Mouse (Mus musculus): ENCODE data around the gene Bax. TPM values are rescaled to one million over a fixed set of nuclear protein-coding genes. Genes with fewer than 3 reads are reported as not detected.
"Not testable (repeated sequence)": the region's sequence is repeated elsewhere in the genome, so short reads cannot be mapped to it uniquely, and the experiment has no call there.

Bax gene
- total RNA-seq (2021): 10 to 100 TPM; 23.4 to 24.1 TPM
- long read RNA-seq, experiment 1, transcript Bax-201 (6 exons, 867 nt): major isoform, 10 of 25 reads
- long read RNA-seq, experiment 1, transcript Bax-203 (5 exons, 1,100 nt): minor isoform, 7 of 25 reads
- long read RNA-seq, experiment 1, partial matches to known transcripts: 4 of 25 reads
- long read RNA-seq, experiment 1, other reads (novel, unspliced or antisense): 2 of 25 reads
- long read RNA-seq, experiment 2, transcript Bax-201 (6 exons, 867 nt): major isoform, 9 of 14 reads
- long read RNA-seq, experiment 2, partial matches to known transcripts: 0 of 14 reads
- long read RNA-seq, experiment 2, other reads (novel, unspliced or antisense): 4 of 14 reads

DNA sequence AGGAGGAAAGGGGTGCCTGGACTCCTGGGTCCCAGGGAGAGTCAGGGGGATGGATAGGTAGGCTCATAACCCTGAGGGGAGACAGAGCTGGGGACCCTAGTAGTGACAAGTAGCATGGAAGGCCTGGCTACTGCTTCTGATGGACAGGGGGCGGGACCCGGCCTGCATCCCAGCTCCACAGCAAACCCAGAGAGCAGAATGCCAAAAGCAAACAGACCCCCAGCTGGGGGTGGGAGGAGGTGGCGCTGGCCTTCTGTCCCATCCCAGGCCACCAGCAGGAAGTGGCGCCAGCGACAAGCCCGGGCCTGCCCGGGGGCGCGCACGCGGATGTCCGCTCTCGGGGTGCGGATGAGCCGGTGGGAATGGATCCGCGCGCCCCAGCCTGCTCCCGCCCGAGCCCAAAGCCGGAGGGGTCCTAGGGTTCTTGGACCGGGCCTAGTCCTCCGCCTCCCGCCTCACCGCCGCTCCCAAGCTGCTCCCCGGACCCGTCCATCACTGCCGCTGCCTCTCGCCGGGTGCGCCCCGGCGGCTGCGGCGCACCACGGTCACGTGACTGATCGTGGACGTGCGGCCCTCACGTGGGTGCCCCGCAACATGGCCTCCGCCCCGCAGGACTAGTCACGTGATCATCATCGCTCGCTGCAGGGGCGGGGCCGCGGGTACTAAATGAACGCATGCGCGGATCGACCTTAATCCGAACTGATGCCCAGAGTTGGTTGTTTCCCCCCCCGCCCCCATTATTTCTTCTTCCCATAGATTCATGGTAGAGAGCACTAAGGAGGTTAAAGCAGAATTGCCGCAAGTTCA, at the start of gene Bax:
Gene Bax, minus strand, starts transcription at position 616 of the 807 bp plus-strand sequence.
- peak; percentile 97 to 98 for DNase-seq

- no peak for DNase-seq
These were observed 48.7 kb upstream of the Bax start for GRCm38 (mm10) chr7:45515436-45515835.

- DNase-seq: no peak
These were observed 47.7 kb upstream of the Bax start for GRCm38 (mm10) chr7:45514411-45514810.

DNA sequence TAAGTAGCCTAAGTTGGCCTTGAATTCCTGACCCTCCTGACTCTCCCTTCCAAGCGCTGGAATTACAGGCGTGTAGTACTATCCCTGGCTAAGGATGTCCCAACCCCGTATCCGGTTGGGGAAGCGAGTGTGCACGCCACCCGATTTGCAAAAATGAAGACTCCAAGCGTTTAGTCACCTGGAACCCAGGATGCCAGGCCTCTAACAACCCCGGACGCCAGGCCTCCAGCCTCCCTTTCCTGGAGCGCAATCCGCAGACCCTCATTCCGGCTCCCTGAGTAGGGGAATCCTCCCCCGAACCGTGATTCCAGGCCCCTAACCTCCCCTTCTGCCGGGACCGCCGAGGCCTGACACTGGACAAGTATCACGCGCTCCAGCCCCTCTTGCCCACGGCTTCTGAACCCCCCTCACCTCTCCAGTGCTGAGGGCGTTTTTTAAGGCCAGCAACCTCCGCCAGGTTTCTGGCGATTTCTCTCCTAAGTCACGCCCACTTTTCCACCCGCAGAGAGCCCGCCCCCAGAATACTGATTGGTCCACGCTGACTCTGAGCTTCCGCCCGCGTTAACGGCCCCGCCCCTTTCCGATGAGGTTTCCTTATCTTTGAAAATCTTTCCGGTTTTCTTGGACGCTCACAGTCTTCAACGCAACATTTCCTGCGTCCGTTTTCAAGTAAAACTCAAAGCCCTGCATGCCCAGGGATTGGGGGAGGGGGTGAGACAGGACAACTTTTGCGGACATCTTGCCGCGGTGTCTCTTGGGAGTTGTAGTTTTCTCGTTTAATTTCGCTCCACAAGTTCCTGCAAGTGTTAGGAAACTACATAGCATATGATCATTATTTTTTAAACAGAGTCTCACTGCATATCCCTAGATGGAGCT, 43.5 kb upstream of the Bax start, which contains the start of gene Nucb1:
Gene Nucb1, minus strand, starts transcription at position 495 of the 876 bp plus-strand sequence.
- DNase-seq: peak; percentile 96 to 98

GRCm38 (mm10) chr7:45509181-45509882, 42.6 kb upstream of the Bax start:
- DNase-seq: no peak

GRCm38 (mm10) chr7:45508561-45508960, 41.9 kb upstream of the Bax start:
- no peak for DNase-seq

- no peak for DNase-seq
These were observed 40.9 kb upstream of the Bax start for GRCm38 (mm10) chr7:45507583-45507982.

DNA sequence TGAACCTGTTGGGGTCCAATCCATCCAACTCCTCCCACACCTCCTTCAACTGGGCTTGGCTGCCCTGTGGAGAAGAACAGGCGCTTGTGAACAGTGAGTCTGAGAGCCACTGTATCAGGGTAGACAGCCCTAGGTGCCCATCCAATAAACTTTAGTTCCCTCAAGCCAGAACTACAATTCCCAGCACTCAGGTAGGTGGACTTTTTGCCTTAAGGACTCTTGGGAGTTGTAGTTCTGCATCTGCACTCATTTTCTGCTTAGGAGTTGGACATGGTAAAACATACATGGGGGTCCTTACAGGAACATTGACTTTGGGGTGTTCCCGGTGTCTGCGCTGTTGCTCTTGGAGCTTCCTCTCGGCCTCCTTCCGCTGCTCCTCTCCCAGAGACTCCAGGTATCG, 31.7 kb upstream of the Bax start:
- DNase-seq: no peak

DNA sequence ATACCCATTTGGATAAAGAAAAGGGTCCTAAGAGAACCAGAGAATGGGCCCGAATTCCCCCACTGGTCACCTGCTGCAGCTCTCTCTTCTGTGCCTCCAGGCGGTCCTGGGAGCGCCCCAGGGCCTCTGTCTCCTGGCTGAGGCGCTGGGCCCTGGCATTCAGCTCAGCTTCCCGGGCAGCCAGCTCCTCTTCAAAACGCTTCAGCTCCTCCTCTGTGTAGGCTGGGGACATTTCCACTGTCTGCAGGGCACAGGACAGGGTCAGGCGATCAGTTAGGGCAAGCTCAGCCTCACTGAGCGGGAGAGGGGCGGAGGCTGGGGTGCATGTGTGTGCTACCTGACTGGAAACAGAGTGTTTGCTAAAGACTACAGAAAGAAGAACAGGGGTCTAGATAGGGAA, 27.9 kb upstream of the Bax start:
- peak; percentile 49 to 62 for DNase-seq

DNA sequence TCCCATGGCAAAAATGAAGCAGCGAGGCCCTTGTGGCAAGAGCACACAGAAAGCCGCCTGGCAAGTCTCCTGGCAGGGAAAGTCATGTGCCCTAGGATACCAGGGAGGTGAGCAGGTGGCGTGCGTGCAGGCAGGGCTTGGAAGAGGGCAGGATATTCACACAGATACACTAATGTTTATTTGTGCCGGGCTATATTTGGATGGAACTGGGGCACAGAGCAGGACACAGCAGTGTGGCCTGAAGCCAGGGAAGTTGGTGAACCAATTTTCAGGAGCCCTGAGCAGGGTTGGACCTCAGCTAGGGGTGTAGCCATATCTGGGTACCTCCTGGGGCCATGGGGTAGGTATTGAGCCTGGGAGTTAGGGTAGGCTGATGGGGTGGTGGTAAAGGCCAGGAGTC, 26.3 kb upstream of the Bax start:
- peak; percentile 69 to 79 for DNase-seq

- DNase-seq: no peak
These were observed 25.6 kb upstream of the Bax start for GRCm38 (mm10) chr7:45492225-45492844.

- DNase-seq: no peak
These were observed 24.6 kb upstream of the Bax start for GRCm38 (mm10) chr7:45491264-45491663.

- no peak for DNase-seq
These were observed 24.1 kb upstream of the Bax start for GRCm38 (mm10) chr7:45490822-45491221.

GRCm38 (mm10) chr7:45489578-45489977, 22.9 kb upstream of the Bax start:
- DNase-seq: no peak

DNA sequence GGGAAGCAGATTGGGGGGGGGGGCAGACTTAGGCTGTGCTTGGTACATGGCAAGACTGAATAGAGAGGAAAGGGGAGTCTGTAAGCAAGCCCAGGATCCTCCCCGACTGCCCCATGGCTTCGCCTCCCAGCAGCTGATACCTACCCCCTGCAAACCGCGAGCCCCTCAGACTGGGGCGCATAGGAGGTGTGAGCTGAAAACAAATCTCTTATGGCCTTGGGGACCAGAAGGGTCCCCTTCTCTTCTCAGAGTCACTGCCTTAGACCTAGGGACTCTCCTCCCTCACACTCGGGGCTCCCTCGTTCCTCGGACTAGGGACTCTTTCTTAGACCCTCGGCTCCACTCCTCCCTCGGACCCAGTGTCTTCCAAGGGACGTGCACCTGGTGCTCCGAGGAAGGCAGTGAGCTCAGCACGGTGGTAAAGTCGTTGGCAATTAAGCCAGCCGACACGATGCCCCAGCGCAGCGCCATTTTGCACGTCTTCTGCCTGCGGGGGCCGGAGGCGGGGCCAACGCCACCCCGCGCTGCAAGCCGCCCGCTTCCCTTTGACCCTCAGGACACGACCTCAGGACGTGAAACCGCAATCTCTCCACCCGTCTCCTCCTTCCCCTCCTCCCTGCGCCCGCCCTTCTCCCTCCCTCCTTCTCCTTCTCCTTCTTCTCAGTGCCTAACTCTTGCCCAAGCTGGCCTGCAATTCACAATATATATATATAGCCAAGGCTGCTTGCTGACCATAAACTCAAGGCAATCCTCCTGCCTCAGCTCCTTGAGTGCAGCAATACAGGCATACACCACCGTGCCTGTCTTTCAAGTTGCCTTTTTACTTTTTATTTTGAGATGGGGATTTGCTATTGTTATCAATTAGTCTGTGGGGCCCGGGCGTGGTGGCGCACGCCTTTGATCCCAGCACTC, 21.9 kb upstream of the Bax start, which contains the start of gene Dhdh:
Gene Dhdh, minus strand, starts transcription at position 513 of the 912 bp plus-strand sequence.
- peak; percentile 79 to 88 for DNase-seq

DNA sequence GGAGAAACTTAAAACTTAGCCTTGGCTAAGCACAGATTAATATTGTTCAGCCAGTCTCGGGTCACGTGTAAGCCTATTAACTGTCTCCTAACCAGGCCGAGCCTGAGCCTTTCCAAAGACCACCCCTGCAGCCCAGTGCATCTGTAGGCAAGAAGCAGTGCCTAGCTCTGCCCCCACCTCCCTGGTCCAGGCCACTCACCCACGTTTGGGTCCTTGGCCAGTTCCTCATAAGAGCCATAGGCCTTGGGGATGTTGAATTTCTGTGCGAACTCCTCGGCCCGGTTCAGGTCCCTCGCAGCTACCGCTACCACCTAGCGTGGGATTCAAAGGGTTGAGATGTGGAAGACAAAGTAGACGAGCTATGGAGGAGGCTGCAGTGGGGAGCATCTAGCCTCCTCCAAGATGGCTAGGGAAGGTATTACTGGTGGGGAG, 21.2 kb upstream of the Bax start:
- no peak for DNase-seq

DNA sequence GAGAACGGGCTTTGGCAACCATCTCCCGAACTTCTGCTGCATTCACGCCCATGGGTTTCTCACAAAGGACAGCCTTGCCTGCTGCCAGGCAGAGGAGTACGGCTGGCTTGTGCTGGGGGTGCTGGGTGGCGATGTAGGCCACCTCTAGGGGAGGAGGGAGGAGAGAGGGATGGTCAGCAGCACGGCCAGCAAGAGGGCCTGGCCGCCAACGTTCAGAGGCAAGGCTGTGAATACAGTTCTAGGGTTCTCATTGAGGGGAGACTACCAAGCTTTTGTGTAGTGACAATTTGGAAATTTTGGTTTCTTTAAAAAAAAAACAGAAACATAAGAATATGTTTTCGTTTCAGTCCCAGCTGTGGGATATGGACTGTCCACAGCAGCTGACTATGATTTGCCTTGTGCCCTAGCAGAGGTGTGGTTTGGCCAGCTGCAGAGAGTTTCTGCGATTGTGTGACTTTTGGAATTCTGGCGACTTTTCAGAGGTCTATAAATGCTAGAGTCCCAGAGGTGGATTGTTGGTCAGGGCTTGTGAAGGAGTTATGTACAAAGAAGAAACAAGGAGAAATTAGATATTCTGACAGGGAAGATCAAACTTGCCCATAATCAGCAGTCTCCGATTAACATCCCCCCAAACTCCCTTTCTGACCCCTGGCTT, 20.2 kb upstream of the Bax start, which contains the start of gene Gm45808:
Gene Gm45808, minus strand, starts transcription at position 51 of the 655 bp plus-strand sequence.
- no peak for DNase-seq

DNA sequence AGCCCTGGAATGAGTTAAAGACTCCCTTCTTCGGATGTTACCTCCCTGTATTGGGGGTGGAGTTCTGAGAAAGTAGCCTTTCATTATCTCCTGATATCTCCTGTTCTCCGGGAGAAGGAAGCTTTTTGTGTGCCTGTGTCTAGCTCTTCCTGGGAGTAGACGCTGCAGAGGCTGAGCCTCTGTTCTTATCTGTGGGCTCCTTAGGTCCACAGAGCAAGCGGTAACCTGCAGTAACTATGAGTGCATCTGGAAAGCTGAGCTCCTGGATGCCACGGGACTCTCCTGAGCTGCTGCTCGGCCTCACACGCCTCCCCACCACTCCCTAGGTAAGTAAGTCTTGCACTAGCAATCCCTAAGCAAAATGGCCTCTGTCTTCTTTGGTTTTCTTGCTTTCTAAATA, 19.5 kb upstream of the Bax start:
- DNase-seq: no peak

- DNase-seq: not testable (repeated sequence)
These were observed 18.3 kb upstream of the Bax start for GRCm38 (mm10) chr7:45484985-45485384.

Measured in heart, adult 18-20 months (tissue).